Mouse (Mus musculus): ENCODE measurements around the gene Mars.

- TF ChIP-seq CTCF (IDR thresholded peaks at IDR 0.05; ENCODE audit: extremely low read depth, insufficient read length, insufficient replicate concordance, low read depth, low read length) (no peak), POLR2A (IDR thresholded peaks at IDR 0.05; ENCODE audit: low read depth, low read length) (no peak)
Observed at GRCm38 (mm10) chr10:127353909-127354895, 42.6 kb upstream of the Mars start, which contains the start of gene Inhbe.

Measured in small intestine, adult 2 months (tissue).